9 mouse cellular contexts compared by ENCODE assay signal in genomic region chr1:53890380-53890779, GRCm38 (mm10).
A peak's percentile ranks its signal among the peaks of the same experiment; 100 is the strongest.
DNase-seq lines count a peak whose midpoint lies in the region; ATAC-seq and TF ChIP-seq lines count a peak whose summit lies in the region.
"Had no signal": no experiment of that assay in that cellular context is flagged by ENCODE, and none has a peak within 500 bp of the region (broad histone marks: within the 10 kb centered on the region; RNA-seq: fewer than 3 reads in every experiment).

No protein-coding gene starts in this region.

- intact Hi-C loops in gastrocnemius, postnatal 36 days (cut with DNase I): loop anchor here (5.0 kb wide), 1 partner anchor 173 kb away; no protein-coding TSS in a partner anchor

- TF ChIP-seq EP300 in stomach, postnatal 0 days (optimal IDR thresholded peaks at IDR 0.05): no peak

- 38% methylated on average over 3 of the region's 3 CpGs for WGBS in stomach, postnatal 0 days
- WGBS in hindbrain, embryonic 11.5 days: 51% methylated on average over 3 of the region's 3 CpGs

- no peak for ATAC-seq in stomach, postnatal 0 days (ENCODE audit: low FRiP score, low TSS enrichment)
- no peak for ATAC-seq in hindbrain, embryonic 11.5 days (ENCODE audit: low FRiP score)
- ATAC-seq: forebrain, embryonic 16.5 days had no signal

- peak; percentile 45; the same call in 1 of the 2 replicates for TF ChIP-seq CTCF in brain, embryonic 14.5 days (IDR thresholded peaks at IDR 0.05; ENCODE audit: borderline replicate concordance, extremely low read depth, insufficient read depth, insufficient read length)
- peak; percentile 77 for TF ChIP-seq CTCF in stomach, postnatal 0 days (IDR thresholded peaks at IDR 0.05; ENCODE audit: low read depth)

- H3K9ac ChIP-seq in stomach, postnatal 0 days (ENCODE audit: low read length): no peak overlapping the region
- H3K9ac ChIP-seq in hindbrain, embryonic 11.5 days (ENCODE audit: low read depth, low read length): no peak overlapping the region

- no peaks in the 10 kb centered on the region for H3K4me1 ChIP-seq in stomach, postnatal 0 days (replicated peaks; ENCODE audit: control insufficient read depth, insufficient read depth)
- no peaks in the 10 kb centered on the region for H3K4me1 ChIP-seq in hindbrain, embryonic 11.5 days (replicated peaks; ENCODE audit: control insufficient read depth, insufficient read depth, low read length)

- DNase-seq in heart, postnatal 4 days: peak; percentile 17
- no peak for DNase-seq in heart, adult 11 months
- peak; percentile 19 to 30 for DNase-seq in spleen, postnatal 36 days (ENCODE audit: low spot score in 2 of 2)
- no peak for DNase-seq in spleen, postnatal 4 days (ENCODE audit: low spot score in 2 of 2)
- peak; percentile 27 for DNase-seq in brain, embryonic 14.5 days (ENCODE audit: low read depth)
- DNase-seq in stomach, postnatal 0 days (ENCODE audit: low spot score): no peak
- no peak for DNase-seq in hindbrain, embryonic 11.5 days (ENCODE audit: low spot score)
- no peak for DNase-seq in gastrocnemius, postnatal 36 days

- H3K4me2 ChIP-seq in stomach, postnatal 0 days (replicated peaks; ENCODE audit: low read depth): no peak overlapping the region
- no peak overlapping the region for H3K4me2 ChIP-seq in hindbrain, embryonic 11.5 days (replicated peaks; ENCODE audit: low read depth, low read length)

- no peak overlapping the region for H3K4me3 ChIP-seq in stomach, postnatal 0 days (ENCODE audit: low read depth, low read length)
- H3K4me3 ChIP-seq in hindbrain, embryonic 11.5 days (ENCODE audit: low read depth, low read length): no peak overlapping the region

- TF ChIP-seq POLR2A in brain, embryonic 14.5 days (IDR thresholded peaks at IDR 0.05; ENCODE audit: borderline replicate concordance, extremely low read depth, insufficient read depth, insufficient read length, poor library complexity, severe bottlenecking): no peak

- H3K27me3 ChIP-seq in stomach, postnatal 0 days (ENCODE audit: control insufficient read depth, insufficient read depth, low read length): no peaks in the 10 kb centered on the region
- no peaks in the 10 kb centered on the region for H3K27me3 ChIP-seq in hindbrain, embryonic 11.5 days (ENCODE audit: control insufficient read depth, insufficient read depth, low read length)

- H3K36me3 ChIP-seq in stomach, postnatal 0 days (ENCODE audit: control insufficient read depth, insufficient read depth, low read length): no peaks in the 10 kb centered on the region
- no peaks in the 10 kb centered on the region for H3K36me3 ChIP-seq in hindbrain, embryonic 11.5 days (ENCODE audit: control insufficient read depth, insufficient read depth, low read length)

- H3K9me3 ChIP-seq in stomach, postnatal 0 days (ENCODE audit: control insufficient read depth, low read length): no peaks in the 10 kb centered on the region
- no peaks in the 10 kb centered on the region for H3K9me3 ChIP-seq in hindbrain, embryonic 11.5 days (ENCODE audit: control insufficient read depth, low read length)

- no peak overlapping the region for H3K27ac ChIP-seq in stomach, postnatal 0 days (replicated peaks)
- H3K27ac ChIP-seq in hindbrain, embryonic 11.5 days (ENCODE audit: low read depth, low read length): no peak overlapping the region

Comparison
In these comparisons a context has a peak if more than half of its experiments do, and no peak if none do; other contexts are left out.
1. DNase-seq: peak in heart, postnatal 4 days (single experiment), spleen, postnatal 36 days (2 of 2) and brain, embryonic 14.5 days (single experiment); none in heart, adult 11 months (single experiment), spleen, postnatal 4 days (0 of 2), stomach, postnatal 0 days (single experiment), hindbrain, embryonic 11.5 days (single experiment) and gastrocnemius, postnatal 36 days (0 of 2).